Mouse (Mus musculus) 3134 (cell line): ENCODE measurements at regions not wholly inside any gene's neighbourhood (a gene's known extent, or its start where the extent isn't known, plus 50 kb on each side); places are given as distances from the start of the nearest gene placed in this dataset.

Experiments
- DNase-seq: peaks from one replicate; pipeline ENCODE4 v3.0.0-alpha.2; 2011; ENCODE audit warnings: low spot score; ENCODE audit not compliant: insufficient read length; ENCODE audit errors: extremely low read depth

- DNase-seq, result no peak
Observed at GRCm38 (mm10) chr13:47716265-47716664, 544.8 kb upstream of the Id4 start.

DNA sequence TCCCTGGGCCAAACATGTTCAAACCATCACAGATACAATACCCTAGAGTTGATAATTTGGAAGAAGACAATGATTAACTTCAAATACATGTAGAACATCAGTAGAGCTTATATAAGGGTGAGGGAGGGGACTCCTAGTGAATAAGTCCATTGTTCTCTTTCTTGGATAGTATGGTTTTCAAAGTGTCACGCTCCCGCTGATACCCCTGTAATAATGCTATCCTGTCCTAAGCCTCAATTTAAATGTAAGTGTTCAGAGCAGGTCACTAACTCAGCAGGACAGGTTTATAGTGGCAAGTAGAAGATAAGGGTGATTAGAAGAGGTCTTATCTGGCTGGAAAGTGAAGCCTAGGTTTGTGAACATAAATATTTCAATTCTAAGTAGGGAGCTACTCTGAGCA is 540.4 kb upstream of the Id4 start:
- DNase-seq, result no peak

DNA sequence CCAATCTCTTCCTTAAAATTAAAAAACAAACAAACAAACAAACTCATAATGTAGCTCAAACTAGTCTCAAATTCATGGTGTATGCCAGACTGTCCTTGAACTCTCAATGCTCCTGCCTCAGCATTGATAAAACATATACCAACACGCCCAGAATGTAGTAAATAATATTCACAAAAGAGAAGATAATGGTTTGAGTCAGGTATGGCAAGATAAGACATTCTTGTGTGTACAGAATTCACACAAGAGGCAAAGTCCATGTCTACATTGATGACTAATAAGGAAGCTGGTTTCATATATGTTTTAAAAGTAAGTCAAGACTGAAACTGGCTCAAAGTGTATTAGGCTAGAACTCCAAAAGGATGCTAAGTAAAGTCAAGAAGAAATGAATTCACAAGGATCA is 526.6 kb upstream of the Id4 start:
- DNase-seq, result no peak

GRCm38 (mm10) chr13:47735426-47736063 is 525.5 kb upstream of the Id4 start:
- no peak for DNase-seq

- DNase-seq, result no peak
Observed at GRCm38 (mm10) chr13:47748906-47749305, 512.1 kb upstream of the Id4 start.

- no peak for DNase-seq
Observed at GRCm38 (mm10) chr13:47751033-47751432, 510.0 kb upstream of the Id4 start.

GRCm38 (mm10) chr13:47764802-47765597 is 496.0 kb upstream of the Id4 start:
- DNase-seq, result no peak

DNA sequence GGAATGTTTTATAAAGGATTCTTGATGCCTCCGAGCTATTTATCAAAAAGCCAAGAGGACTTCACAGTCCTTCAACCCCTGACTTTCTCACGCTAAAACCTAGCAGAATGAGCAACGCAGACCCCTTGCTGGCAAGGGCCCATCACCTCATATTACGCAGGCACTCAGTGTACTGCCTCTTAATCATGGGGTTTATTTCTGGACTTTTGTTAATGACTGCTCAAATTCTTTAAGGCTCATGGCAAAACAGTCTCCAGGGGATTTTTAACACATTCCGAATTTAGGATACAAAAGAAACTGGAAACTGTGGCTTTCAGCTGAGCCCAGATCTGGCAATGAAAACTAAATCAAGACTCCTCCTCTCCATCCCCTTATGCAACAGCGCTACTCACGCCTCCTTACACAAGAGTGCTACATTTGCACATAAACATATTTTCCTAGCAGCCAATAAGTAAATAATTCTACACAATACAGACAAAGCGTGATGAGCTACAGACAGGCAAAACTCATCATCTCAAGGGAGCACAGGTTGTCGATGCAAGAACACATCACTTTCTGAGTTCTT is 492.0 kb upstream of the Id4 start:
- no peak for DNase-seq

DNA sequence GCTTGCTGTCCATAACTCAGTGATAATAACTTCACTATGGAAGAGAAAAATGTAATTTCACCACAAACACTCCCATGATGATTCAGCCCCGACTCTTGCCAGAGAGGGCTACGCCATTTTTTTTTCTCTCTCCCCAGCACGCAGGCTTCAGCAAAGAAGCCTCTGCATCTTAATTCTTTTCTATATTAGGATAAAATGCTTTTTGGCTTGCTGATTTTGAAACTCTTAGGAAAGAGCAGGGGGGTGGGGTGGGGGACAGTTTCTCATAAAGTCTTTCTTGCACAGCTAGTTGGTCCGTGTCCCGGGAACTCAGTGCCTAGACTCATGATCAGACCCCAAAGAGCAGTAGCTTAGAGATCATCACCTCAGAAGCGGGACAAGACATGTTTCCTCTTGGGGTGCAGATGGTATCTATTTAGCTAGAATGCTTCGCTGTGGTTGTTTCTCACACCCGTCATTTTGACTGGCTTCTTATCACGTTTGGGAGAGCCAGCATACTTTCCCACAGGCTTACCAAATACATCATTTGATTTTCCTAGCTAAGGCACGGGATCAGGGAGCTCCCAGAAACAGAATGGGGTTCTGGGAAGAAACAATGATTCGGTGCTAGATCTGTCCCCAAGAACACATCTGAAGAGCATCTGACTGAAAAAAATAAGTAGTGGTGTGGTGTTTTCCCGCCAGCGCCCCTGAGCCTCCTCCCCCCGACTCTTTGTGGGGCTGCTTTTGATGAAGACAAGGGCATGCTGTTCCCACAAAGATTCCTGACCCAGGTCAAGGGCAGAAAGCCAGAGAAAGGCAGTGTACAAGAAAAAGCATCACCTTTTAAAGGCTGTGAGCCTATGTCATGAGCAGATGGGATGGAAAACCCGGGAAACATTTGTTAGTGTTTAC is 483.6 kb upstream of the Id4 start:
- no peak for DNase-seq

DNA sequence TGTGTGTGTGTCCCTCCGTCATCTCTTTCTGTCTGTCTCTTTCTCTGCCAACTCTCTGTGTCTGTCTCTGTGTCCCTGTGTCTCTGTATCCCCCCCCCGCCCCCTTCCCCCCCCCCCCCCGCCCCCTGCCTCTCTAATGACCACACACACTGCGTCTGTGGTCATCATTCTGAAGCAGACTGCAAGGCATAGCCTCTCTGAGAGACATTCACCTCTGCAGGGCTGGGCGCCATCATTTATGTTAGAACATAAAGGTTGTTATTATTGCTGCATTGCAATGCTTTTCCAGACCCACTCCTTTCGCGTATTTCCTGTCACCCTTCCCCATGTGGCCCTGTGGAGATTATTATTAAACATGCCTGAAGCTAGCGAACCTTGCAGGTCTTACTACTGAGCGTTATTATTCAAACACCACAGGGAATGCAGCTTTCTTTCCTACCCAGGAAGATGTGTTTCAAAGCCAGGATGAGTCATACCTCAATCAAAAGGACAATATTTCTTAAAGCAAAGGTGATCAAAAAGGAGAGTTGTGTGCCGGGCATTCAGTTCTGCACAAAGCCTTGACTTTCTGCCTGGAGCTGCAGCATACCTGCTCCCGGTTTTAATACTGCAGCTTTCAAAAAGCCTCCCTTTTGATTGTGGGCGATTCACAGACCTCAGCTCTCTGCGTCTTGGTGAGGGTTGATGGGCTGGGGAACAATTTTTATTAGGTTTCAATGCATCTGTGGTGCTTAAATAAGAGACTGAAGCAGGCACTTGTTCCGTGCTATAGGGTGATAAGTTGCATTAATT is 482.6 kb upstream of the Id4 start:
- no peak for DNase-seq

DNA sequence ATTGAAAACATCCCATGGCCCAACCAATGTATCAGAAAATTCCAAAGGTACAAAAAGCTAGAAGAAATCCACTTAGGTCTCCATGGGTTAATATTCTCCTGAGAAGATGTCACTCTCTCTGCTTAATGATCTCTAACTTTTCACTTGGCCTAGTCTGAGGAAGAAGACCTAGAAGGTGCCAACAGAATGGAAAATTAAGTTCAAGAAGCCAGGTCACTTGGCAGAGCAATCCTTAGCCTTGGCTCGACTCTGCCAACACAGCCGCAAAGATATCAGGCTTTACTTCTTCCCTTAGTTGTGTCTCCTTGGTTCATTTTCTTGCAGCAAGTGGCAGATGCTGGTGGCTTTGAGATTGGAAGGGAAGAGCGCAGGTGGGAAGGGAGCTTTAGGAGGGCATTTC is 476.6 kb upstream of the Id4 start:
- DNase-seq, result no peak

GRCm38 (mm10) chr13:47797859-47798258 is 463.2 kb upstream of the Id4 start:
- DNase-seq, result no peak

DNA sequence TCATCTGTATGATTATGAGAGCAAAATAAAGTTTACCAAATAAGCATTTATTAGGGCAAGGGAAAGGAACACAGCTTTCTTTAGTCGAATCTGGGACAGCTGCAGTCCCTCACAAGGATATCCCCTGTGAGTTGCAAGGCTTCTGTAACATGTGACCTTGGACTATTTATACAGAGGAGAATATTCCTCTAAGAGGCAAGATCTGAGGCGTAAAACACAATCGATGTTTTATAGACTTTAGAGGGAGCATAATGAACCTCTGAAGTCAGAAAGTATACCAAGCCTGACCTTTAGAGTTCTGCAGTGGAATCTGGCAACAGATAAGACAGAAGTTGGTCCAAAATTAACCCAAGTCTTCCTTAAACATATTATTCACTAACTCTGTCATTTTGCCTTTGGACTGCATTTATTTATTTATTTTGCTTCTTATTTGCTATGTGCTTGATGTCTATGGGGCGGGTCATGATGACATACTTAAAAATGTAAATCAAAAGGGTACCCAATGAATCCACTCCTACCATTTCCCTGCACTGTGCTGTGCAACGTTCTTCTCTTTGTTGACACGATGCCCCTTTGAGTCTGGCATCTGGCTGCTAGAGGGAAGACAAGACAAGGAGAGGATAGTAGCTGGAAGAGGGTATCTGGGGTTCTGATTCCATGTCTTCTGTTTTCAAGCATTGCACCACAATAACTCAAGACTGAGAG is 449.2 kb upstream of the Id4 start:
- no peak for DNase-seq

DNA sequence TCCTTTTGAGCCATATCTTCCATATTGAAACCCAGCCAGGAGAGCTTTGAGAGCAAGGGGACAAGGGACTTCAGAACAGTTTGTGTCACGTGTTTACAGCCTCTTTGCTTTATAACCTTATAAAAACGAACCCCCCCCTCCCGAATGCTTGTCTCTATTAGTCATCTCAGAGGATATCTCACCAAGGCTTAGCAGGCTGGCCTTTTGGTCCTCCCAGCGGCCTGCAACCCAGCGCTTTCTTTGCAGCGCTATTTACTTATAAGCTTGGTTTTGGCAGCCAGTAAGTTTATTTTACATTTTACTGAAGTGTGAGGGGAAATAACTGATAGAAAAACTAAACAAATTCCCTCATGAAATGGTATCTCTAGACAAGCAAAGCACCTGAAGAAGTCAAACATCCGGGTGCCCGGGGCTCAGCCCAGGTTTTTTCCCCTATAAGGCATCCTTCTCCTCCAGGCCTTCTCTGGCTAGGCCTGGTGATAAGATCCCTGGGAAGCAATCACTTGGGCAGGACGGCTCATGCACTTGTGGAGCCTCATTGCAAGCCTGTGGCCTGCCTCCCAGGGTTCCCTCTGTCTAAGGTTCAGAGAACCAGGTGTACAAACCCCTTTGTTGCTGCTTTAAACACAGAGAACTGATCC is 442.0 kb upstream of the Id4 start:
- DNase-seq, result no peak

DNA sequence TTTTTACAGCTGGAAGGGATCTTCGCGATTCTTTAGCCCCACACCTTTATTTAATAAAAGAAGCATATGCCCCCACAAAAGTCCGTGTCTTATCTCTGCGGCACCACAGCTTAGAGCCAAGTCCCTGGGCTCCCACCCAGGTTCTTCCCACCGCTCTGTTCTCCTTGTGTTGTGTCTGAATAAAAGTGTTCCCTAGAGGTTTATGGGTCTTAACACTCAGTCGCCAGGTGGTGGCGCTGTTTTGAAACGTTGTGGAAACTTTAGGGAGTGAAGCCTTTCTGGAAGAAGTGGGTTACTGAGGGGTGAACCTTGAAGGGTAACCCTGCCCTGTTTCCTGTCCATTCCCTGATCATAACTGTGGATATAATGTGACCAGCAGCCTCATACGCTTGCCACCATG is 424.5 kb upstream of the Id4 start:
- DNase-seq, result no peak

- no peak for DNase-seq
Observed at GRCm38 (mm10) chr13:47842418-47842817, 418.6 kb upstream of the Id4 start.

- DNase-seq, result no peak
Observed at GRCm38 (mm10) chr13:47843011-47843410, 418.0 kb upstream of the Id4 start.

- no peak for DNase-seq
Observed at GRCm38 (mm10) chr13:47843541-47844267, 417.3 kb upstream of the Id4 start.

GRCm38 (mm10) chr13:47846713-47847112 is 414.3 kb upstream of the Id4 start:
- no peak for DNase-seq
